Mouse (Mus musculus): ENCODE measurements around the gene Ints3.

GRCm38 (mm10) chr3:90447123-90447494 lies 13.7 kb upstream of the Ints3 start:
- TF ChIP-seq POLR2A (IDR thresholded peaks at IDR 0.05; ENCODE audit: extremely low read depth, insufficient read depth, low read length) (no peak), CTCF (IDR thresholded peaks at IDR 0.05; ENCODE audit: low read depth, low read length) (no peak)

Measured in liver, adult 2 months (tissue).